Mouse (Mus musculus) cortical plate, adult 2 months (tissue): ENCODE data around the gene Mapk6.

Source experiments
- CTCF ChIP-seq: fragments of 200-500 bp; IDR thresholded peaks from 2 replicates; pipeline ENCODE4 v1.5.1; 2011; ENCODE audit warnings: mild to moderate bottlenecking, control low read depth, low read length; ENCODE audit not compliant: insufficient read depth; ENCODE audit errors: extremely low read depth
- POLR2A ChIP-seq: fragments of 200-500 bp; IDR thresholded peaks from 2 replicates; pipeline ENCODE4 v1.6.1; 2011; ENCODE audit warnings: mild to moderate bottlenecking, low read length, control low read depth; ENCODE audit not compliant: insufficient read depth; ENCODE audit errors: extremely low read depth

- TF ChIP-seq CTCF (no peak), POLR2A (no peak)
These were observed 25.5 kb upstream of the Mapk6 start for GRCm38 (mm10) chr9:75435291-75435690.
